Mouse (Mus musculus): ENCODE data around the gene Dusp9. TPM values are rescaled to one million over a fixed set of nuclear protein-coding genes. Genes with fewer than 3 reads are reported as not detected.

The Dusp9 gene
- total RNA-seq, 2 experiments from 2014 or later, result 0.41 to 0.88 TPM

DNA sequence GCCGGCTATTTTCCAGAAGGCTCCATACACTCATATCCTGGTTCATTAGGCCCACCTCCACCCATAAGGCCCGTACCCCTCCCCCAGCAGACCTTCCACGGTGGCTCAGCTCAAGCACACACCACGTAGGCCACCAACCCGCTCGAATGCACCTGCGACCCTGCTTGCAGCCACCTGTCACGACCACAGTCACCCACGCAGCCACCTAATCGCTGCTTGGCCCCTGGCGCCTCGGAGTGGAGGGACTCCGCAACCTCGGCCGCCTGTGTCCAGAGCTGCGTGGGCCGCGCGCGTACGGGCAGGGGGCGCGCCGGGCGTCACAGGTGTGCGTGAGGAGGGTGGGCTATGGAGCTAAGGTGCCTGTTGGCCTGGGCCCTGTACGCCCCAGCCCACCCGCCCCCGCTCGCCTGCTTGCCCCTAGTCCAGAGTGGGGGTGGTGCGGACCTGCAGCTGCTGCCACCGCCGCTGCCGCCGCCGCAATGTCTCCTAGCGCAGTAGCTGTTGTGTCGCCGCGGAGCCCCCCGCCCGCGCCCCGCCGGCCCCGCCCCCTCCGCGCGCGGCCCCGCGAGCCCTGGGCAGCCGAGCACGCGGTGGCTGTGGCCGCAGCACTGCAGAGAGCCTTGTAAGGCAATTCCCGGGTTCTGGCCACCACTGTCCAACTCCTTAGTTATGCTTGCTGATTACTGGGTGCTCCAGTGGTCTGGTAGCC, 20.5 kb downstream of the Dusp9 start, which contains the start of gene Pnck:
Gene Pnck (minus strand): TSS at position 543 of the 709 bp plus-strand sequence.
- ATAC-seq (replicated peaks; ENCODE audit: poor library complexity, severe bottlenecking), result no peak; the same call in 1 of the 2 replicates

DNA sequence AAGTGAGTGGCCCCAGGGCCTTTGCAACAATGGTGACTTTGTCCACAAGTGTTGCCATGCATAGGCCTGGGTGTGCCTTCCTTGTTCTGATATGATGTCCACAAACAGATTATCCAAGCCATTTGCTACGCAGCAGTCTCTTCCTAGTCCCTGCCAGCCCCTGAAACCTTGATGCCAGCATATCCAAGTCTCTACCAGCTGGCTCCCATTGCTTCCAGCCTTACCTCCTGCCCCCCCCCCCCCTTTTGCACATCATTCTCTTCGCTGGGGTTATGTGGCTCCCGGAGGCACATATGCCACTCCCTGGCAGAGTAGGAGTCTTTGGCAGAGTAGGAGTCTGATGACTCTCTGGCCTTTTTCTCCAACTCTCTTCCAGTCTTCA, 21.1 kb downstream of the Dusp9 start:
- ATAC-seq (replicated peaks; ENCODE audit: poor library complexity, severe bottlenecking), result no peak

DNA sequence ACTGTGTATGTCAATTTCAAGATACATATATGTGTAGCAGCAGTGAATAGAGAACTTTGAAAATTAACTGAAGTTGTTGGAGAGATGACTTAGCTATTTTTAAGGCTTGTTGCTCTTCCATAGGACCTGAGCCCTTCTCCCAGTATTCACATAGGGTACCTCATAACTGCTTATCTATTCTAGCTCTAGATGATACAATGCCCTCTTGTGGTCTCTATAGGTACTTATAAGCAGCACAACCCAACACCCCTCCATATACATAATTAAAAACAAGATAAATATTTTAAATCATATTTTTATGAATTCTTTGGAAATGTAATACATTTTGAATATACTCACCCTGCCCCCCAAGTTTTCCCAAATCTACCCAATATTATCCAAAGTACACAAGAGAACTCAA, 23.9 kb downstream of the Dusp9 start:
- peak; percentile 46 for ATAC-seq (replicated peaks; ENCODE audit: poor library complexity, severe bottlenecking)

DNA sequence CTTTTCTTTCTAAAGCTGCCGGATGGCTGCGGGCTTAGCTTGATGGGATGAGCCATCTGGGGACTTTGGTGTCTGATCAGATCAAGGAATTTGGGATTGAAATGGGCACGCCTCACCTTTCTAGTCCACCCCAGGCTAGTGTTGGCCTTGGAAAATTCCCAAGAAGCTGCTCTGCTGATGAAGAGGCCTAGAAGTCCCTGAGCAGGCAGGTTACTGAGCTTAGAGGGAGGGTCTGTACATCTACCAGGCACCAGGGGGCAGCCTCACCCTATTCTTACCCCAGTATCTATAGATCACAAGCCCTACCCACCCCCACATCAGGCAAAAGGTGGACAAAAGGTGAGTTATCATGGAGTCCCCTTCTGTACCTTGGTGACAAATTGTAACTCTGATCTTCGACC, 32.8 kb downstream of the Dusp9 start:
- ATAC-seq (replicated peaks; ENCODE audit: poor library complexity, severe bottlenecking), result peak; percentile 85

DNA sequence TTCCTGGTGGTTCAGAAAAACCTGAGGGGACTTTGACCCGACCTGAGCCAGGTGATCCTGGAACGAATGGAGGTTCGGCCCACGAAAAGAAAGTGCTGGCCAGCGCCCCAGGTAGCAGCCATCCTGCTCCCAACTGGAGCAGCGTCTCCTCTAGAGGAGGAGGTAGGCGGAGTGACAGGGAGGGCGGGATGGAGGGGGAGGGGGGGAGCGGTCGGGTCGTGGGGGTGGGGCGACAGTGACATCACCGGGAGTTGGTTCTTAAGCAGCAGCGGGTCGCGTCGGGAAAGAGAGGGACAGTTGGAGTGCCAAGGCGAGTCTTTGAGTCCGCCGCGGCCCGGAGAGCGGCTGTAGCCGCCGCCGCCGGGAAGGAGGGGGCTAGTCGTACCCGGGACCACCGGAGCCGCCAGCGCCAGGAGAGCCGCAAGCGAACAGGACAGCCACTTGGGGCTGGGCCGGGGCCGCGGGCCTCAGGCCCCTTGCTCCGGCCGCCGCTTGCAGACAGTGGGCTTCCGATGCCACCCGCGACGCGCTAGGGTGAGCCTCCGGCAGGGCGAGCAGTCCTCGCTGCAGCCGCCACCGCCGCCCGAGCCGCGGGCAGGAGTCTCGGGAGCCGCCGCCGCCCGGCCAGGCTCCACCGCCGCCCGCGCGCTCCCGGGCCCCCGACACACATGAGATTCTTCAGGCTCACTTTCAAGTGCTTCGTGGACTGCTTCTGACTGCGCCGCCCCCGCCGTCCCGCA, 33.8 kb downstream of the Dusp9 start, which contains the start of gene Slc6a8:
Gene Slc6a8 (plus strand): TSS at position 272 of the 740 bp plus-strand sequence.
- ATAC-seq (replicated peaks; ENCODE audit: poor library complexity, severe bottlenecking), result peak; percentile 40

DNA sequence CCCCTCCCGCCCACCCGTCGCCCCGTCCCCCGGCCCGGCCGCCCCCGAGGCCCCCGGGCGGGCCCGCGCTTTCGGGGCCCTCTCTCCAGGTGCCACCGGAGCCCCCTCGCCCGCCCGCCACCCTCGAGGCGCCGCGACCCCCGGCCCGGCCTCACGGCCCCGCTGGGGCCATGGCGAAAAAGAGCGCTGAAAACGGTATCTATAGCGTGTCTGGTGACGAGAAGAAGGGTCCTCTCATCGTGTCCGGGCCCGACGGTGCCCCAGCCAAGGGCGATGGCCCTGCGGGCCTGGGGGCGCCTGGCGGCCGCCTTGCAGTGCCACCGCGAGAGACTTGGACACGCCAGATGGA, 34.4 kb downstream of the Dusp9 start:
- no peak for ATAC-seq (replicated peaks; ENCODE audit: poor library complexity, severe bottlenecking)

DNA sequence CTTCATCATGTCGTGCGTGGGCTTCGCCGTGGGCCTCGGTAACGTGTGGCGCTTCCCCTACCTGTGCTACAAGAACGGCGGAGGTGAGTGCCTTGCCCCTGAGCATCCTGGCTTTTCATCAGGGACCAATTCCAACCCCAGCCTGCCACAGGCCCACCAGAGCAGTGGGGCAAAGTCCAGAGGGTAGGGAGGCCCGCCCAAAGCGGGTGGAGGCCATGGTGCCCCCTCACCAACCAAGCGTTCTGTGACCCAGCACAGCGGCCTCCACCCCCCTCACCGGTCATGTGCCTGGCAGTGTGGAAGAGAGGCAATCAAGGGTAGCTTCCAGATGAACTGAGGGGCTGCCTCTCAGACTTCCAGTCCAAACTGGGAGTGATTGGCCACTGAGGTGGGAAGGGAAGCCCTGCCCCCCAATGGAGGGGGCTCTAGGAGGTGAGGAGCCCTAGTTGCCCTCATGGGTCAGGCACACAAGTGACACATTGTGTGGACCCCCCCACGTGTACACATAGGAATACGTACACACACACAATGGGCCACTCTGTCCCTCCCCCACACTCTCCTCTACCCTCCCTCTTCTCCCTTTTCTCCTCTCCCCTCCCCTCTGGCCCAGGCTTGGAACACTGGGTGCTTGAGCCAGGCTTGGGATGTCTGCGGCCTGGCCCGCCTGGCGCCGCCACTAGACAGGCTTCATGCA, 34.9 kb downstream of the Dusp9 start:
- no peak for ATAC-seq (replicated peaks; ENCODE audit: poor library complexity, severe bottlenecking)

DNA sequence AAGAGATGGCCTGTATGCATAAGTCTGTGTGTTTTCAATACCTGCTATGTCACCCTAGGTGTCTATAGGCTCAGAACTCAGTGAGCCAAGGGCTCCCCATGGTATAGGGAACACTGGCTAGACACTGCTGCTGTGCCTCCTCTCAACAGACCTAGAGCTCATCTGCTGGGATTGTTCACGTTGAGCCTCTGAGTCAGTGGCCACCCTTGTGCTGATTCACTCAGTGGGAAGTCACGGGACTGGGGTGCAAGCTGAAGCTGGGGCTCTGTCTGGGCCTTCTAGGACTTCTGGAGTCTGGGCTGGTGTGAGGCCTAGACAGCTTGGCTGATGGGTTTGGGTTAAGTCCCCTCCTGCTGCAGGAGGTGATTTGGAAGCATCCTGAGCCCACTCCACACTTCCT, 36.0 kb downstream of the Dusp9 start:
- no peak for ATAC-seq (replicated peaks; ENCODE audit: poor library complexity, severe bottlenecking)

DNA sequence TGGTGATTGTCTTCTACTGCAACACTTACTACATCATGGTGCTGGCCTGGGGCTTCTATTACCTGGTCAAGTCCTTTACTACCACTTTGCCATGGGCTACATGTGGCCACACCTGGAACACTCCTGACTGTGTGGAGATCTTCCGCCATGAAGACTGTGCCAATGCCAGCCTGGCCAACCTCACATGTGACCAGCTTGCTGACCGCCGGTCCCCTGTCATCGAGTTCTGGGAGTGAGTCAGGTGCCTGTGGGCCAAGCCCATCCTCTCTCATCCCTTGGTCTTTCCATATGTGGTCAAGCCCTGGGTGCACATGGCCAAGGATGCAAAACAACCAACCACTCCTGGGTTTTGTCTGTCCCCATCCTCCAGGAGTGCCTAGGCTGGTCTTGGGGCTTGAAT, 37.4 kb downstream of the Dusp9 start:
- ATAC-seq (replicated peaks; ENCODE audit: poor library complexity, severe bottlenecking), result no peak

DNA sequence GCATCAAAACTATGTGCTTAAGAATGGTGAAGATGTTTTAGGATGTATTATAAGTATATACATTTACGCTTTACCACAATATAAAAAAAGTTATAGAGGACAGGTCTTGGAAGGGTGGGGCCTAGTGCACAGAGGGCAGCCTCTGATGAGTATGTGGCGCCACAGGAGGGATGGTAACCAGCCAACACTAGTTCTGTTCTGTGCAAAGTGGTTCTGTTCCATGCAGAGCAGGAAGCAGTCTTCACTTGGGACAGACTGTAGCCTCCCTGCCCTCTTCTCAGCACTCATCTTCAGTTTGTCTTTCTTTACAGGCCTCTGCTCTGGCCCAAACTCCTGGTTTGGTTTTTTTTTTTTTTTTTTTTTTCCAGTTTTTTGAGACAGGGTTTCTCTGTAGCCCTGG, 44.9 kb downstream of the Dusp9 start:
- ATAC-seq (replicated peaks; ENCODE audit: poor library complexity, severe bottlenecking), result no peak

DNA sequence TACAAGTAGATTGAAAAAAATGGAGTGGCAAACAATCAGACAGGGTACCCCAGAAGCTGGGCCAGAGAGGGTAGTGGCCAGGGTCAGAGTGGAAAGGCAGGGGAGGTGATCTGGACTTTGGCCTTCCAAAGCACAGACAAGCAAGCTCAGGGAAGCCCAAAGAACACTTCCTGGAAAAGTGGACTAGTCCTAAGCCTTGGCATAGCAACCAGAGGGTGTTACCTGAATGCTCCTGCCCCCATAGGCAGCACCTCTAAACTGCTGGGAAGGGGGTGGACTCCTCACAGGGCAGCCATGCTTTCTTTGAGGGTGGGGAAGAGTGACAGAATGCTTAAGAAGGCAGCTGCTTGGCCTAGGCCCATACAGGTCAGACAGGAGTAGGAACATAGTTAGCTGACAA, 45.8 kb downstream of the Dusp9 start:
- no peak for ATAC-seq (replicated peaks; ENCODE audit: poor library complexity, severe bottlenecking)

DNA sequence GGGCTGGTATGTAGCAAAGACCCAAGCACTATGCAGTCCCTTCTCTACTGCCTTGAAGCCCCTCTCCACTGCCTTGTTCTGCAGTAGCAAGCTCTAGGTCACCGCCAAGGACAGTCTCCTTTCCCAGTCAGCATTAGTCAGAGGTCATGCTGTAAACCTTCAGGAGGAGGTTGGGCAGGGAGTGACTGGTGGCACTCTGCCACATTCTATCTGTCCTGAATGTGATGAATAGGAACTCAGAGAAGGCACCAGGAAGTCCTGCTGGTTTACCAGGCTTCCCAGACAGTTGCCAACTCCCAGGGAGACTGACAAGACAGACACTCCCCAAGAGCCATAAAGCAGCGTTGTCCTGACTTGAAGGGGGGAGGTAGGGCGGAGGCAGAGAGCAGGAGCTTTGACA, 46.4 kb downstream of the Dusp9 start:
- no peak for ATAC-seq (replicated peaks; ENCODE audit: poor library complexity, severe bottlenecking)

DNA sequence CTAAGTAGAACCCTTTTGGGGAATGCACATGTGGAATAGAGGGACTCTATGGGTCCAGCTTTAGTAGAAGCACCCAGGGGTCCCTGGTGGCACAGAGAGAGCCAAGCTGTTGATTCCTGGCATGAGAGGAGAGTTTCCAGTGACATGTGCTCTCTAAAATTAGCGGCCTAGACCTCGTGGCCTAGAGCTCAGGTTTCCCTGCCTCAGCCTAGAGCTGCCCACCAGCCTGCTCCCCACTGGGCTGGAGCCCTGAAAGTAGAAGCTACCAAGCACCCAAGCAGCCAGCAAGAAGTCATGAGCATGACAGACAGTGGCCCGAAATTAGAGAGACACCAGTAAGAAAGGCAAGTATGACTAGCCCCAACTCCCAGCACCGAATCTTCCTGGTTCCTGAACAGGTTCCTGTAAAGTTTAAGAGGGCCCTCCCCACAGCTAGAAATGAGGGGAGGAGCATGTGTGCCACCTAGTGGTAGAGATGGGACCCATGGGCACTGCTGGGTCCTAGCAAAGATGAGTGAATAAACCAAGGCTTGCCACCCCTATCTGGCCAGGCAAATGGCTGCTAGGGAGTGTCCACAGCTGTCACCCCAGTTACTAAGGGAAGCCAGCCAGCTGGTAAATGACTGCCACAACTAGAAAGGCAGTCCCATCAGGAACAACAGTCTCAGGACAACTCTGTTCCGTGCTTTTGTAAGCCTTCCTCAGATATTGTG, 51.9 kb downstream of the Dusp9 start:
- ATAC-seq (replicated peaks; ENCODE audit: poor library complexity, severe bottlenecking), result peak; percentile 97

Other genes with a start within 250 kb of the Dusp9 start
- not detected in 2 replicates for gene Gm18336, start 240.7 kb upstream of the Dusp9 start, total RNA-seq (2014; fragmentation: Nextera tagmentation)
- gene Gm18336, start 240.7 kb upstream of the Dusp9 start, total RNA-seq (2017), result not detected in 2 replicates
- gene Zfp92, start 228.3 kb upstream of the Dusp9 start, total RNA-seq (2014; fragmentation: Nextera tagmentation), result not detected in 2 replicates
- gene Zfp92, start 228.3 kb upstream of the Dusp9 start, total RNA-seq (2017), result not detected in 2 replicates
- not detected in 2 replicates for gene Trex2, start 204.1 kb upstream of the Dusp9 start, total RNA-seq (2014; fragmentation: Nextera tagmentation)
- not detected in 2 replicates for gene Trex2, start 204.1 kb upstream of the Dusp9 start, total RNA-seq (2017)
- gene Haus7, start 180.4 kb upstream of the Dusp9 start, total RNA-seq (2014; fragmentation: Nextera tagmentation), result 24.2 and 29.1 TPM in 2 replicates
- gene Haus7, start 180.4 kb upstream of the Dusp9 start, total RNA-seq (2017), result 51.8 and 70.7 TPM in 2 replicates
- gene Bgn, start 155.8 kb upstream of the Dusp9 start, total RNA-seq (2014; fragmentation: Nextera tagmentation), result not detected in 2 replicates
- not detected in 2 replicates for gene Bgn, start 155.8 kb upstream of the Dusp9 start, total RNA-seq (2017)
- gene Atp2b3, start 136.3 kb upstream of the Dusp9 start, total RNA-seq (2014; fragmentation: Nextera tagmentation), result not detected in 2 replicates
- not detected in 2 replicates for gene Atp2b3, start 136.3 kb upstream of the Dusp9 start, total RNA-seq (2017)
- gene Pnck, start 20.7 kb downstream of the Dusp9 start, total RNA-seq (2014; fragmentation: Nextera tagmentation), result 2.5 TPM in 1 of 2 replicates, not detected in the other
- gene Pnck, start 20.7 kb downstream of the Dusp9 start, total RNA-seq (2017), result not detected in 2 replicates
- 1.1 TPM in 1 of 2 replicates, not detected in the other for gene Slc6a8, start 33.7 kb downstream of the Dusp9 start, total RNA-seq (2014; fragmentation: Nextera tagmentation)
- not detected in 2 replicates for gene Slc6a8, start 33.7 kb downstream of the Dusp9 start, total RNA-seq (2017)
- gene Bcap31, start 76.8 kb downstream of the Dusp9 start, total RNA-seq (2014; fragmentation: Nextera tagmentation), result 127 and 157 TPM in 2 replicates
- gene Bcap31, start 76.8 kb downstream of the Dusp9 start, total RNA-seq (2017), result 255 and 292 TPM in 2 replicates
- gene Abcd1, start 77.2 kb downstream of the Dusp9 start, total RNA-seq (2014; fragmentation: Nextera tagmentation), result 61.0 and 61.6 TPM in 2 replicates
- gene Abcd1, start 77.2 kb downstream of the Dusp9 start, total RNA-seq (2017), result 19.5 and 26.1 TPM in 2 replicates
- gene Plxnb3, start 117.7 kb downstream of the Dusp9 start, total RNA-seq (2014; fragmentation: Nextera tagmentation), result not detected in 2 replicates
- 0.13 and 0.57 TPM in 2 replicates for gene Plxnb3, start 117.7 kb downstream of the Dusp9 start, total RNA-seq (2017)
- gene Srpk3, start 135.0 kb downstream of the Dusp9 start, total RNA-seq (2014; fragmentation: Nextera tagmentation), result not detected in 2 replicates
- not detected in 2 replicates for gene Srpk3, start 135.0 kb downstream of the Dusp9 start, total RNA-seq (2017)
- 290 and 324 TPM in 2 replicates for gene Idh3g, start 147.5 kb downstream of the Dusp9 start, total RNA-seq (2014; fragmentation: Nextera tagmentation)
- 213 and 240 TPM in 2 replicates for gene Idh3g, start 147.5 kb downstream of the Dusp9 start, total RNA-seq (2017)
- 623 and 635 TPM in 2 replicates for gene Ssr4, start 147.6 kb downstream of the Dusp9 start, total RNA-seq (2014; fragmentation: Nextera tagmentation)
- gene Ssr4, start 147.6 kb downstream of the Dusp9 start, total RNA-seq (2017), result 345 and 370 TPM in 2 replicates
- gene Pdzd4, start 185.6 kb downstream of the Dusp9 start, total RNA-seq (2014; fragmentation: Nextera tagmentation), result 0.58 and 2.6 TPM in 2 replicates
- gene Pdzd4, start 185.6 kb downstream of the Dusp9 start, total RNA-seq (2017), result 0.90 and 1.4 TPM in 2 replicates